In the genomic region with DNA sequence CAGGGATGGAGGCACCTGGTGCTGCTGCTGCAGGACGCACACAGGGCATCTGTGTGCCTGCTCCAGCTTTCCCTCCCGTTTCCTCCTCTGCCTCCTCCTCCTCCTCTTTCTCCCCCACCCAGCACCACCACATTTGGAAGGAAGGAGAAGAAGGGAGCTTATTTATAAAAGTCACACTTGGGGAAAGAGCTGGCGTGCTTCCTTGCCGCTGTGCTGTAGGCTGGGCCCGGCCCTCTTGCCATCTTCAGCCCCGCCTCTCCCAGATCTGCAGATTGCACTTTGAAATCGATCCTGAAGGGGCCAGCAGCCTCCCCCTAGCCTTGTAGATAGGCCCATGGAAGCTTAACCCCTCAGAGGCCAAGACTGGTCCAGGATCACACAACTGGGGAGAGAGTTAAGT, we compare ENCODE assay signal across 7 mouse cellular contexts. TPM values are rescaled to one million over a fixed set of nuclear protein-coding genes. Genes with fewer than 3 reads are reported as not detected.
DNase-seq lines count a peak whose midpoint lies in the region; ATAC-seq and TF ChIP-seq lines count a peak whose summit lies in the region.

No protein-coding gene starts in this region.

- 0 out of 2 replicates have a peak overlapping the region, but pooled peaks have one; percentile 15 for H3K27ac ChIP-seq in kidney, embryonic 16.5 days (ENCODE audit: low read length)
- H3K27ac ChIP-seq in cortical plate, adult 2 months (ENCODE audit: insufficient read depth, low read length), result peak overlapping the region; percentile 67
- H3K27ac ChIP-seq in hindbrain, embryonic 14.5 days, result no peak overlapping the region
- H3K27ac ChIP-seq in neural tube, embryonic 12.5 days, result no peak overlapping the region

- ATAC-seq in kidney, embryonic 16.5 days (ENCODE audit: low FRiP score, low TSS enrichment), result no peak
- no peak for ATAC-seq in hindbrain, embryonic 14.5 days (ENCODE audit: low FRiP score)
- ATAC-seq in neural tube, embryonic 12.5 days (ENCODE audit: low FRiP score, low read depth), result no peak

- no peaks in the 10 kb centered on the region for H3K27me3 ChIP-seq in kidney, embryonic 16.5 days (ENCODE audit: insufficient read depth, low read length)
- H3K27me3 ChIP-seq in hindbrain, embryonic 14.5 days (ENCODE audit: control insufficient read depth, insufficient read depth, low read length), result no peaks in the 10 kb centered on the region
- H3K27me3 ChIP-seq in neural tube, embryonic 12.5 days (replicated peaks), result no peaks in the 10 kb centered on the region

- peaks cover 45% of the 10 kb centered on the region for H3K4me1 ChIP-seq in kidney, embryonic 16.5 days (ENCODE audit: insufficient read depth, low read length)
- peaks cover 9% of the 10 kb centered on the region for H3K4me1 ChIP-seq in cortical plate, adult 2 months (ENCODE audit: control insufficient read depth, insufficient read depth, low read length)
- H3K4me1 ChIP-seq in hindbrain, embryonic 14.5 days (replicated peaks; ENCODE audit: control insufficient read depth, insufficient read depth, low read length), result peaks cover 21% of the 10 kb centered on the region
- peaks cover 21% of the 10 kb centered on the region for H3K4me1 ChIP-seq in neural tube, embryonic 12.5 days

- no peak for DNase-seq in kidney, adult 18-20 months
- DNase-seq in hindbrain, embryonic 14.5 days (ENCODE audit: low spot score), result no peak
- no peak for DNase-seq in spleen, adult 12 weeks (ENCODE audit: low spot score)
- no peak for DNase-seq in cerebellum, adult 9-11 months

- peak overlapping the region; percentile 71; the same call in 1 of the 2 replicates for H3K4me3 ChIP-seq in kidney, embryonic 16.5 days (ENCODE audit: low read length)
- H3K4me3 ChIP-seq in cortical plate, adult 2 months (ENCODE audit: insufficient read depth, low read length), result peak overlapping the region; percentile 87
- H3K4me3 ChIP-seq in hindbrain, embryonic 14.5 days (replicated peaks; ENCODE audit: low read length), result no peak overlapping the region
- no peak overlapping the region for H3K4me3 ChIP-seq in neural tube, embryonic 12.5 days

- no peaks in the 10 kb centered on the region for H3K36me3 ChIP-seq in kidney, embryonic 16.5 days (ENCODE audit: insufficient read depth, low read length)
- no peaks in the 10 kb centered on the region; the same call in 1 of the 2 replicates for H3K36me3 ChIP-seq in hindbrain, embryonic 14.5 days (replicated peaks; ENCODE audit: control insufficient read depth, insufficient read depth)
- H3K36me3 ChIP-seq in neural tube, embryonic 12.5 days, result no peaks in the 10 kb centered on the region

- H3K9ac ChIP-seq in kidney, embryonic 16.5 days (replicated peaks; ENCODE audit: low read length), result peak overlapping the region; percentile 57; the same call in 1 of the 2 replicates
- H3K9ac ChIP-seq in hindbrain, embryonic 14.5 days, result no peak overlapping the region
- H3K9ac ChIP-seq in neural tube, embryonic 12.5 days, result no peak overlapping the region

- peak overlapping the region; percentile 95 for H3K4me2 ChIP-seq in kidney, embryonic 16.5 days (replicated peaks; ENCODE audit: low read depth, low read length)
- peak overlapping the region; percentile 27; the same call in 1 of the 2 replicates for H3K4me2 ChIP-seq in hindbrain, embryonic 14.5 days (replicated peaks)
- H3K4me2 ChIP-seq in neural tube, embryonic 12.5 days (replicated peaks), result peak overlapping the region; percentile 38

- 9% methylated on average over 7 of the region's 7 CpGs for WGBS in kidney, embryonic 16.5 days
- 19% methylated on average over 7 of the region's 7 CpGs for WGBS in hindbrain, embryonic 14.5 days
- 20% methylated on average over 7 of the region's 7 CpGs for WGBS in neural tube, embryonic 12.5 days

- H3K9me3 ChIP-seq in kidney, embryonic 16.5 days (ENCODE audit: low read length), result no peaks in the 10 kb centered on the region
- H3K9me3 ChIP-seq in hindbrain, embryonic 14.5 days (ENCODE audit: control insufficient read depth, low read length), result no peaks in the 10 kb centered on the region
- H3K9me3 ChIP-seq in neural tube, embryonic 12.5 days, result no peaks in the 10 kb centered on the region

- no peak for TF ChIP-seq CTCF in cortical plate, adult 2 months (IDR thresholded peaks at IDR 0.05; ENCODE audit: extremely low read depth, insufficient read depth, low read length)

- peak; percentile 49; the same call in 1 of the 2 replicates for TF ChIP-seq POLR2A in cortical plate, adult 2 months (IDR thresholded peaks at IDR 0.05; ENCODE audit: extremely low read depth, insufficient read depth, low read length)

RNA-seq across cellular contexts. Expression of a gene that starts 2.6 kb away (rescaled TPM):
- polyA plus RNA-seq in kidney, embryonic 16.5 days (2015; fragmentation: Nextera tagmentation; extraction: Ambion mirVana), result 13.4 and 13.5 TPM in 2 replicates
- 545 and 568 TPM in 2 replicates for polyA plus RNA-seq in cortical plate, adult 2 months (2012; rRNA removed)
- 113 and 134 TPM in 2 replicates for polyA plus RNA-seq in hindbrain, embryonic 14.5 days (2014; fragmentation: Nextera tagmentation; extraction: Ambion mirVana)
- 41.6 and 54.5 TPM in 2 replicates for polyA plus RNA-seq in neural tube, embryonic 12.5 days (2016; fragmentation: Nextera tagmentation; extraction: Ambion mirVana)

RNA-seq across cellular contexts. Expression of a gene that starts 16.9 kb away (rescaled TPM):
- polyA plus RNA-seq in kidney, embryonic 16.5 days (2015; fragmentation: Nextera tagmentation; extraction: Ambion mirVana), result 81.1 and 81.9 TPM in 2 replicates
- 78.3 and 80.1 TPM in 2 replicates for polyA plus RNA-seq in cortical plate, adult 2 months (2012; rRNA removed)
- polyA plus RNA-seq in hindbrain, embryonic 14.5 days (2014; fragmentation: Nextera tagmentation; extraction: Ambion mirVana), result 62.7 and 72.3 TPM in 2 replicates
- polyA plus RNA-seq in neural tube, embryonic 12.5 days (2016; fragmentation: Nextera tagmentation; extraction: Ambion mirVana), result 51.6 and 56.3 TPM in 2 replicates

RNA-seq across cellular contexts. Expression of a gene that starts 38.1 kb away (rescaled TPM):
- 33.3 and 38.7 TPM in 2 replicates for polyA plus RNA-seq in kidney, embryonic 16.5 days (2015; fragmentation: Nextera tagmentation; extraction: Ambion mirVana)
- polyA plus RNA-seq in cortical plate, adult 2 months (2012; rRNA removed), result 58.3 and 58.4 TPM in 2 replicates
- polyA plus RNA-seq in hindbrain, embryonic 14.5 days (2014; fragmentation: Nextera tagmentation; extraction: Ambion mirVana), result 42.5 and 43.0 TPM in 2 replicates
- polyA plus RNA-seq in neural tube, embryonic 12.5 days (2016; fragmentation: Nextera tagmentation; extraction: Ambion mirVana), result 30.3 and 32.2 TPM in 2 replicates

RNA-seq across cellular contexts. Expression of a gene that starts 38.9 kb away (rescaled TPM):
- polyA plus RNA-seq in kidney, embryonic 16.5 days (2015; fragmentation: Nextera tagmentation; extraction: Ambion mirVana), result 134 and 139 TPM in 2 replicates
- 66.6 and 82.3 TPM in 2 replicates for polyA plus RNA-seq in cortical plate, adult 2 months (2012; rRNA removed)
- polyA plus RNA-seq in hindbrain, embryonic 14.5 days (2014; fragmentation: Nextera tagmentation; extraction: Ambion mirVana), result 61.9 and 63.3 TPM in 2 replicates
- polyA plus RNA-seq in neural tube, embryonic 12.5 days (2016; fragmentation: Nextera tagmentation; extraction: Ambion mirVana), result 106 and 112 TPM in 2 replicates

RNA-seq across cellular contexts. Expression of a gene that starts 39.9 kb away (rescaled TPM):
- 67.7 and 69.2 TPM in 2 replicates for polyA plus RNA-seq in kidney, embryonic 16.5 days (2015; fragmentation: Nextera tagmentation; extraction: Ambion mirVana)
- 0.21 and 0.23 TPM in 2 replicates for polyA plus RNA-seq in cortical plate, adult 2 months (2012; rRNA removed)
- polyA plus RNA-seq in hindbrain, embryonic 14.5 days (2014; fragmentation: Nextera tagmentation; extraction: Ambion mirVana), result 2.1 and 2.6 TPM in 2 replicates
- 1.7 and 1.9 TPM in 2 replicates for polyA plus RNA-seq in neural tube, embryonic 12.5 days (2016; fragmentation: Nextera tagmentation; extraction: Ambion mirVana)

Comparison
In these comparisons a context has a peak if more than half of its experiments do, and no peak if none do; other contexts are left out.
1. H3K27ac ChIP-seq: peak in kidney, embryonic 16.5 days (single experiment) and cortical plate, adult 2 months (single experiment); none in hindbrain, embryonic 14.5 days (single experiment) and neural tube, embryonic 12.5 days (single experiment).
2. H3K4me2 ChIP-seq: peak in every context shown above with its lines; median percentile 95 in kidney, embryonic 16.5 days; 38 in neural tube, embryonic 12.5 days; 27 in hindbrain, embryonic 14.5 days.
3. H3K4me3 ChIP-seq: peak in kidney, embryonic 16.5 days (single experiment) and cortical plate, adult 2 months (single experiment); none in hindbrain, embryonic 14.5 days (single experiment) and neural tube, embryonic 12.5 days (single experiment).